Mouse (Mus musculus): ENCODE measurements at regions not wholly inside any gene's neighbourhood (a gene's known extent, or its start where the extent isn't known, plus 50 kb on each side); places are given as distances from the start of the nearest gene placed in this dataset.

- WGBS, result 73% methylated on average over 3 of the region's 3 CpGs
- Histone ChIP-seq H3K9ac (no peak overlapping the region), H3K4me2 (no peak overlapping the region), H3K4me1 (replicated peaks) (peaks cover 5% of the 10 kb centered on the region; the same call in 1 of the 2 replicates), H3K4me3 (no peak overlapping the region), H3K9me3 (replicated peaks) (no peaks in the 10 kb centered on the region), H3K27ac (ENCODE audit: poor library complexity, severe bottlenecking) (no peak overlapping the region), H3K36me3 (no peaks in the 10 kb centered on the region), H3K27me3 (replicated peaks) (no peaks in the 10 kb centered on the region)
- no peak for ATAC-seq (ENCODE audit: insufficient number of reproducible peaks, low FRiP score)
Observed at GRCm38 (mm10) chr10:117522373-117522772, 106.9 kb upstream of the Cpm start.

GRCm38 (mm10) chr10:117521315-117522270, 107.7 kb upstream of the Cpm start:
- Histone ChIP-seq H3K36me3 (no peaks in the 10 kb centered on the region), H3K27ac (ENCODE audit: poor library complexity, severe bottlenecking) (no peak overlapping the region), H3K9me3 (replicated peaks) (no peaks in the 10 kb centered on the region), H3K4me3 (no peak overlapping the region), H3K27me3 (replicated peaks) (no peaks in the 10 kb centered on the region), H3K9ac (no peak overlapping the region), H3K4me2 (no peak overlapping the region), H3K4me1 (replicated peaks) (peaks cover 6% of the 10 kb centered on the region; the same call in 1 of the 2 replicates)
- ATAC-seq (ENCODE audit: insufficient number of reproducible peaks, low FRiP score), result no peak
- 58% methylated on average over 23 of the region's 23 CpGs for WGBS

GRCm38 (mm10) chr10:117520536-117521314, 108.6 kb upstream of the Cpm start:
- no peak overlapping the region for H3K9ac ChIP-seq
- H3K27ac ChIP-seq (ENCODE audit: poor library complexity, severe bottlenecking), result no peak overlapping the region
- H3K36me3 ChIP-seq, result no peaks in the 10 kb centered on the region
- WGBS, result 80% methylated on average over 8 of the region's 8 CpGs
- H3K4me1 ChIP-seq (replicated peaks), result peaks cover 6% of the 10 kb centered on the region; the same call in 1 of the 2 replicates
- no peak for ATAC-seq (ENCODE audit: insufficient number of reproducible peaks, low FRiP score)
- no peak overlapping the region for H3K4me2 ChIP-seq
- H3K27me3 ChIP-seq (replicated peaks), result no peaks in the 10 kb centered on the region
- H3K9me3 ChIP-seq (replicated peaks), result no peaks in the 10 kb centered on the region
- H3K4me3 ChIP-seq, result no peak overlapping the region

GRCm38 (mm10) chr10:117519670-117520535, 109.4 kb upstream of the Cpm start:
- H3K27ac ChIP-seq (ENCODE audit: poor library complexity, severe bottlenecking), result no peak overlapping the region
- 62% methylated on average over 8 of the region's 8 CpGs for WGBS
- H3K36me3 ChIP-seq, result no peaks in the 10 kb centered on the region
- H3K4me1 ChIP-seq (replicated peaks), result peaks cover 6% of the 10 kb centered on the region; the same call in 1 of the 2 replicates
- no peak overlapping the region for H3K9ac ChIP-seq
- no peak overlapping the region for H3K4me3 ChIP-seq
- H3K9me3 ChIP-seq (replicated peaks), result no peaks in the 10 kb centered on the region
- no peaks in the 10 kb centered on the region for H3K27me3 ChIP-seq (replicated peaks)
- no peak for ATAC-seq (ENCODE audit: insufficient number of reproducible peaks, low FRiP score)
- no peak overlapping the region for H3K4me2 ChIP-seq

GRCm38 (mm10) chr10:117518793-117519669, 110.3 kb upstream of the Cpm start:
- ATAC-seq (ENCODE audit: insufficient number of reproducible peaks, low FRiP score), result no peak
- no peak overlapping the region for H3K4me2 ChIP-seq
- H3K9ac ChIP-seq, result no peak overlapping the region

GRCm38 (mm10) chr10:117517800-117518770, 111.2 kb upstream of the Cpm start:
- no peaks in the 10 kb centered on the region for H3K27me3 ChIP-seq (replicated peaks)
- ATAC-seq (ENCODE audit: insufficient number of reproducible peaks, low FRiP score), result no peak
- peaks cover 6% of the 10 kb centered on the region; the same call in 1 of the 2 replicates for H3K4me1 ChIP-seq (replicated peaks)
- no peak overlapping the region for H3K27ac ChIP-seq (ENCODE audit: poor library complexity, severe bottlenecking)
- 45% methylated on average over 14 of the region's 14 CpGs for WGBS
- H3K9ac ChIP-seq, result no peak overlapping the region
- no peaks in the 10 kb centered on the region for H3K9me3 ChIP-seq (replicated peaks)
- no peak overlapping the region for H3K4me3 ChIP-seq
- H3K36me3 ChIP-seq, result no peaks in the 10 kb centered on the region
- H3K4me2 ChIP-seq, result peak overlapping the region; percentile 27; the same call in 1 of the 2 replicates

More at GRCm38 (mm10) chr10:117518793-117519669, 110.3 kb upstream of the Cpm start:
- H3K9me3 ChIP-seq (replicated peaks), result no peaks in the 10 kb centered on the region
- H3K4me3 ChIP-seq, result no peak overlapping the region
- 79% methylated on average over 15 of the region's 15 CpGs for WGBS
- H3K27me3 ChIP-seq (replicated peaks), result no peaks in the 10 kb centered on the region
- H3K4me1 ChIP-seq (replicated peaks), result peaks cover 6% of the 10 kb centered on the region; the same call in 1 of the 2 replicates
- no peaks in the 10 kb centered on the region for H3K36me3 ChIP-seq
- H3K27ac ChIP-seq (ENCODE audit: poor library complexity, severe bottlenecking), result no peak overlapping the region

GRCm38 (mm10) chr10:117517071-117517714, 112.1 kb upstream of the Cpm start:
- Histone ChIP-seq H3K4me2 (peak overlapping the region; percentile 27; the same call in 1 of the 2 replicates), H3K4me3 (no peak overlapping the region), H3K4me1 (replicated peaks) (peaks cover 6% of the 10 kb centered on the region; the same call in 1 of the 2 replicates), H3K27ac (ENCODE audit: poor library complexity, severe bottlenecking) (no peak overlapping the region), H3K36me3 (no peaks in the 10 kb centered on the region), H3K9ac (no peak overlapping the region), H3K27me3 (replicated peaks) (no peaks in the 10 kb centered on the region), H3K9me3 (replicated peaks) (no peaks in the 10 kb centered on the region)
- ATAC-seq (ENCODE audit: insufficient number of reproducible peaks, low FRiP score), result no peak
- WGBS, result 54% methylated on average over 11 of the region's 11 CpGs

GRCm38 (mm10) chr10:117516510-117516909, 112.8 kb upstream of the Cpm start:
- no peak overlapping the region for H3K9ac ChIP-seq
- no peaks in the 10 kb centered on the region for H3K36me3 ChIP-seq
- H3K4me1 ChIP-seq (replicated peaks), result peaks cover 6% of the 10 kb centered on the region; the same call in 1 of the 2 replicates
- ATAC-seq (ENCODE audit: insufficient number of reproducible peaks, low FRiP score), result no peak
- H3K27me3 ChIP-seq (replicated peaks), result no peaks in the 10 kb centered on the region
- H3K4me3 ChIP-seq, result no peak overlapping the region
- no peak overlapping the region for H3K27ac ChIP-seq (ENCODE audit: poor library complexity, severe bottlenecking)
- WGBS, result 85% methylated on average over 8 of the region's 8 CpGs
- no peak overlapping the region for H3K4me2 ChIP-seq
- H3K9me3 ChIP-seq (replicated peaks), result no peaks in the 10 kb centered on the region
